Mouse (Mus musculus) forebrain, embryonic 10.5 days (tissue): ENCODE measurements at regions not wholly inside any gene's neighbourhood (a gene's known extent, or its start where the extent isn't known, plus 50 kb on each side); places are given as distances from the start of the nearest gene placed in this dataset.
"Not testable (repeated sequence)": the region's sequence is repeated elsewhere in the genome, so short reads cannot be mapped to it uniquely, and the experiment has no call there.

ENCODE experiments used
- DNase-seq: peaks from one replicate; pipeline ENCODE4 v3.0.0-alpha.2; 2017; ENCODE audit warnings: low spot score; ENCODE audit errors: extremely low spot score
- H3K27ac ChIP-seq: fragments of 300-500 bp; sonication (generic); 2 replicates; pipeline ENCODE4 v1.5.1; 2016; ENCODE audit warnings: mild to moderate bottlenecking
- H3K27me3 ChIP-seq: fragments of 300-500 bp; sonication (generic); 2 replicates; pipeline ENCODE4 v1.6.1; 2016; ENCODE audit warnings: mild to moderate bottlenecking; ENCODE audit not compliant: poor library complexity, severe bottlenecking
- H3K36me3 ChIP-seq: fragments of 300-500 bp; sonication (generic); replicated peaks from 2 replicates; pipeline ENCODE4 v1.6.1; 2016; ENCODE audit warnings: mild to moderate bottlenecking, moderate library complexity
- H3K4me1 ChIP-seq: fragments of 300-500 bp; sonication (generic); 2 replicates; pipeline ENCODE4 v1.6.1; 2016
- H3K4me3 ChIP-seq: fragments of 300-500 bp; sonication (generic); 2 replicates; pipeline ENCODE4 v1.5.1; 2016; ENCODE audit warnings: mild to moderate bottlenecking, moderate library complexity
- H3K9me3 ChIP-seq: fragments of 300-500 bp; sonication (generic); 2 replicates; pipeline ENCODE4 v1.6.1; 2016; ENCODE audit warnings: mild to moderate bottlenecking, moderate library complexity
- WGBS: fragments of 180-500 bp; shearing (Covaris S2); methylation state at CpG from one replicate; pipeline ENCODE4 v1.1.7; 2016; 5-methylcytosine and 5-hydroxymethylcytosine counted together

DNA sequence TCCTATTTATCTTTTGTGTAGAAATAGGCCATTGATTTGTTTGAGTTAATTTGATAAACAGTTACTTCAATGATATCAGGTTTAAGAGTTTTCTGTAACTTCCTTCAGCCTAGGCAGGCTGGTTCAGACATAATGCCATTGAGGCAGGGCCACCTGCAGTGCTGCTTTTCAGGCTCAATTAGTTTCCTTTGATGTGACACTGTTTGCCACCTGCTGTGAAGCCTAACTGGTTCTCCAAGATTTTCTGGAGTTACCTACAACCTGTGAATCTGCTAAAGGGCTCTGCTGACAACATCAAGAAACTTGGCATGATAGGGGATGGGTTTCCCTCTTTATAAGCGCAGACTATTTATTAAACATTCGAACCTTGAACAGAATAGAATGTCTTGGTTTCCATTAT, 61.4 kb upstream of the Vmn2r96 start:
- DNase-seq: no peak
- no peaks in the 10 kb centered on the region for H3K4me1 ChIP-seq
- peaks cover 29% of the 10 kb centered on the region for H3K9me3 ChIP-seq
- H3K36me3 ChIP-seq: no peaks in the 10 kb centered on the region
- no peak overlapping the region for H3K27ac ChIP-seq
- WGBS: 85% methylated on average over 2 of the region's 2 CpGs
- no peaks in the 10 kb centered on the region for H3K27me3 ChIP-seq
- no peak overlapping the region for H3K4me3 ChIP-seq

DNA sequence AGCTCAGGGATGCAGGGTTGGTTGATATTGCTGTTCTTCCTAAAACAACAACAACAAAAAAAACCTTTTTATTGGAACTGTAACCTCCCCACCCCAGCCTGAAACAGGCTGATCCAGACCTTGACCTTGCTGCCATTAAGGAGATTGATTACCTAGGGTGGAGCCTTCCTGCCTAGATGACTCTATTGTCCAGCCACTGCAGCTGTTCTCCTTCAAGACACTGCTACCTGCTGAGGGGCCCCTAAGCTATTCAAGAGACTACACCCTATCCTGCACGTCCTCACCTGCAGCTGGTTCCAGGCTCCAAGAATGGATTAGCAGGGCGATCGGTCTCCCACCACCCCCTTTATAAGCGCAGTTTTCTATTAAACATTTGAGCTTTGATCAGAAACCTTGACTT, 54.4 kb upstream of the Vmn2r96 start:
- peaks cover 49% of the 10 kb centered on the region for H3K9me3 ChIP-seq
- 82% methylated on average over 4 of the region's 4 CpGs for WGBS
- H3K27ac ChIP-seq: no peak overlapping the region
- no peaks in the 10 kb centered on the region for H3K36me3 ChIP-seq
- DNase-seq: no peak
- H3K27me3 ChIP-seq: no peaks in the 10 kb centered on the region
- no peaks in the 10 kb centered on the region for H3K4me1 ChIP-seq
- H3K4me3 ChIP-seq: no peak overlapping the region

DNA sequence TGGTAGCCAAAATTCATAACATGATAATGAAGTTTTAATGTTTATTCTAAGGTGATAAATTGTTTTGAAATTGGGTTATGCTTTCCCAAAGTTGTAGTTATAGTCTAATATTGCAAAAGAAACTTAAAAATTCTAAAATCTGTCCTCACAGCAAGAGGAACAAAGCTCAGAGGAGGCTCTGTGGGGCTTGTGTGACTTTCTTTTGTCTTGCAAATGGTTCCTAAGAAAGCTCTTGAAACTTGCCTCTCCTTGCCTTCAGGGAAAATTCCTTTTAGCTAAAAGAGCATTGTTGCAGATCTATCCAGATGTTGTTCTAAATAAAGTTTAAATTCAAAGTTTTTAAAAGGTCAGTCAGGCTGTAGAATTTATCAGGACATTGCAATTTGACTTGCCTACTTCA, 52.6 kb upstream of the Vmn2r96 start:
- not testable (repeated sequence) for H3K4me3 ChIP-seq, H3K4me1 ChIP-seq, H3K27ac ChIP-seq, DNase-seq, H3K27me3 ChIP-seq, H3K36me3 ChIP-seq
- H3K9me3 ChIP-seq: peaks cover 65% of the 10 kb centered on the region
